Mouse (Mus musculus) spleen, adult 2 months (tissue): ENCODE measurements at regions not wholly inside any gene's neighbourhood (a gene's known extent, or its start where the extent isn't known, plus 50 kb on each side); places are given as distances from the start of the nearest gene placed in this dataset.

Experiments used
- CTCF ChIP-seq: fragments of 200-500 bp; IDR thresholded peaks from 2 replicates; pipeline ENCODE4 v1.5.1; 2011; ENCODE audit warnings: mild to moderate bottlenecking, inconsistent platforms; ENCODE audit not compliant: insufficient read depth, insufficient read length, insufficient replicate concordance; ENCODE audit errors: extremely low read depth
- POLR2A ChIP-seq: fragments of 200-500 bp; IDR thresholded peaks from 2 replicates; pipeline ENCODE4 v1.6.1; 2011; ENCODE audit warnings: low read depth, low read length, inconsistent platforms

GRCm38 (mm10) chr13:101849416-101849815 lies 81.4 kb upstream of the Pik3r1 start:
- no peak for TF ChIP-seq CTCF
- no peak for TF ChIP-seq POLR2A
